Mouse (Mus musculus) embryo, embryonic 9.5 days (tissue): ENCODE measurements at regions not wholly inside any gene's neighbourhood (a gene's known extent, or its start where the extent isn't known, plus 50 kb on each side); places are given as distances from the start of the nearest gene placed in this dataset.

Source experiments
- DNase-seq: peaks from one replicate; pipeline ENCODE4 v3.0.0-alpha.2; 2017; ENCODE audit errors: extremely low spot score

- DNase-seq, result no peak
Observed at GRCm38 (mm10) chr13:59393231-59393938, 191.6 kb downstream of the Agtpbp1 start.

DNA sequence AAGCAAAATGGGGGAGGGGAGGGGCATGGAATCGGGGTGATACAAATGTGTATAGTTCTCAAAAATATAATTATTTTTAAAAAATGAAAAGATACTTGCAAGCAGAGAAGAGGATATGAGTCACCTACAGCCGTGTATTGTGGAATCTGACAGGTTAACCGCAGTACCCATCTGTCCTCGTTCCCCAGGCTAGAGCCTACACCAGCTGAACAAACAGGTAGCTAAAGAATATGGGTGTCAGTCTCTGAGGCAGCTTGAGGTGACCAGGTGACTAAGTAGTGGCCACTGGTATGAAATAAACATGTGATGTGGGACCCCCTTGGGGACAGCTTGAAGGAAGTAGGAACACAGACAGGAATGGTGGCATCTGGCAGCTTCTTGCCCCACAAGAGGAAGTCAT is 192.2 kb downstream of the Agtpbp1 start:
- DNase-seq, result no peak

DNA sequence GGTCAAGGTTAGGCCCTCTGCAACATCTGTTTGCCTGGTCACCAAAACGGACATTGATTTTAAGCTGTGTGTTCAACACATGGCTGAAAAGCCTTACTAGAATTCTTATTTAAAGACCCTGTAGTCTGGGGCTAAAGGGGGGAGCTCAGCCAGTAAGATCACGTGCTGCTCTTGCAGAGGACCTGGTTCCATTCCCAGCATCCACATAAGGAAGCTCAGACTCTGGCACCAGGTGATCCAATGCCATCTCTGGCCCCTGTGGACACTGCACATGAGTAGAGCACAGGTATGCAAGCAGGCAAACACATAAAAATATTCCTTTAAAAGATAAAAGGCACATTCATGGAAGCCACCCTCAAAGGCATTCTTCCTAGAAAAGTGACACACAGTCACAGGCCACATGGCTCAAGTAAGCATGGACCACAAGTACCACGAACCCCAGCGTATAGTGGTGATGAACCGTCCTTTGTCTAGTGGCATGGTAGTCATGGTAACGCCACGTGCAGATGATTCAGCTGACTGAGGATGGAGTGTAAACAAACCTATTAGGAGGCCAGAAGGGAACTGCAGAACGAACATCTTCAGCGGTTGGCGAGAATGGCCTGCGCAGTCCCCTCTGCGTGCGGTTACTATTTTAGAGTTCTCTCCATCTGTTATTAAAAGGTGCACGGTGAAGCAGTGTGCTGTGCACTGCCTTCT is 197.3 kb downstream of the Agtpbp1 start:
- no peak for DNase-seq

- DNase-seq, result no peak
Observed at GRCm38 (mm10) chr13:59386935-59387540, 198.0 kb downstream of the Agtpbp1 start.

DNA sequence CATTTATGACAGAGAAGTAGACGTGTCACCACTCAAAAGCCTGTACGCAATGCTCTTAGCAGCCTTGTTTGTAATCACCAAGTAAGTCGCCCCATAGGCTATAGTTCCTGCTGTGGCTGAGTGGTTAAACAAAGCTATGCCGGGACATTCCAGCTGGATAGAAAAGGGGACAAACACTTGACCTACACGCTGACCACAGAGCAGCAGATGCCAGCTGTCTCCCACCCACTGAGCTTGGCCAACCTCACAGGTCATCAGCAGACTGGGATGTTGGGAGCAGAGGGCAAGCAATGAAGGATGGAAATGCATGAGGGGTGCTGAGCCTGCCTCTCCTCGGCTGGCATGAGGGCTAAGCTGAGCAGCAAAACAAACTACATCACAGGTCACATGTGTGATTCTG is 199.2 kb downstream of the Agtpbp1 start:
- no peak for DNase-seq

DNA sequence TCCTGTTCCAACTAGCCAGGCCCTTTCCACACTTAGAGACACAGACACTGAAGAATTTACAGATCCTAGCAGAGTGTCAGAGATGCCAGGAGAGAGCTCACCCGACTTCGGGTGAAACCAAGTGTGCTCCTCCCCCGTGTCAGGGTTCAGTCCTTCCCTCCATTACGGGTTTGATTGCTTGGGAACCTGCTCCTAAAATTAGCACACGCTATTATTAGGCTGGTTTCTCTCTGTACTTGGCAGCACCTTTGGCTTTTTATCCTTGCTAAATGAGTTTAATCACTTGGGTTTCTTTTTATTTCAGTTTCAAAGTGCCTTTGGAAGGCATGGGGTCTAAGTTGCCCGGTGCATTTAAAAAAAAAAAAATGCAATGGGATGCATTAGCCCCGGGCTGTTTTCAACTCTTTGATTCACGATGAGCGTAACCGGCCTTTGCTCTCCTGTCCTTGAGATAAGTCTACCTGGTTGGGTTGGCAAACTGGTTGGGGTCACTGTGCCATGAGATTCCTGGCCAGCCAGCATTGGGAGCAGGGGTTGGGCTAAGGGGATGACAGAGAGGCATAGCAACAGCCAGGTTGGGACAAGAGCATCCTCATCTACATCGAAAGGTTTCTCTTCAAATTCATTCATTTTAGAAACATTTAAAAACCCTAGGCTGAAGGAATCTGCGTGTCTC is 214.7 kb downstream of the Agtpbp1 start:
- no peak for DNase-seq

GRCm38 (mm10) chr13:59368550-59369449 is 216.2 kb downstream of the Agtpbp1 start:
- no peak for DNase-seq

DNA sequence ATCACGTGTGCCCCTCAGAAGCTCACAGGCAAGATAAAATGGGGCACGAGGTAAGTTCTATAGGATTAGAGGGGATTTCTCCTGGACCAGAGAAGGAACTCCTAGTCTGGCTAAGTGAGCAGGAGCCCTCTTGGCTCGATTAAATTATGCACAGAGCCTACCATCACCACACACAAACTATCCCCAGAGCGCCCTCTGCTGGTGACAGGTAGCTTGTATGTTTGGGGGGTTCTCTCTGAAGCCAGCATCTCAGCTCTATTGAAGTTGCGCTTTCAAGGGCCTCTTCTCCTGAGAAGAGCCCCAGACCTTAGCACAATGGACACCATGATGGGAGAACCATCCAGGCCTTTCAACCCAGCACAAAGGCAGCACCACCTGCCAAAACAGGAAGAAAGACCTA is 219.6 kb downstream of the Agtpbp1 start:
- peak; percentile 71 for DNase-seq

- no peak for DNase-seq
Observed at GRCm38 (mm10) chr13:59363428-59363827, 221.6 kb downstream of the Agtpbp1 start.

DNA sequence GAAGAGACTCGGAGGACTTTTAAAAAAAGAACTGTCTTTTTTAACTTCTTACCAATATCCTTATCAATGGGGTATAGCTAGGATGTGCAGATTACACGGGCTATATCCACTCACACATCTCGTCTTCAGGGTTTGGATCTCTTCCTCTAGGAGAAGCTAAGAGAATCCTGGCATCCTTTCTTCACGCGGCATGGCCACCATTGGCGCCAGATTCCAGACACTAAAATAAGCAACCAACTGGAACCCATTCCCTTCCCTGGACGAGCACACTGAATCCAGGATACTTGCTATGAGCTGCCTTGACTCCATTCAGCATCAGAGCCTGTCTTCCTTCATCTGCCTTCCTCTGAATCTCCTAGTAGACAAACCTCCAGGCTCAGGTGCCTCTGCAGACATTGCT is 223.7 kb downstream of the Agtpbp1 start:
- no peak for DNase-seq

DNA sequence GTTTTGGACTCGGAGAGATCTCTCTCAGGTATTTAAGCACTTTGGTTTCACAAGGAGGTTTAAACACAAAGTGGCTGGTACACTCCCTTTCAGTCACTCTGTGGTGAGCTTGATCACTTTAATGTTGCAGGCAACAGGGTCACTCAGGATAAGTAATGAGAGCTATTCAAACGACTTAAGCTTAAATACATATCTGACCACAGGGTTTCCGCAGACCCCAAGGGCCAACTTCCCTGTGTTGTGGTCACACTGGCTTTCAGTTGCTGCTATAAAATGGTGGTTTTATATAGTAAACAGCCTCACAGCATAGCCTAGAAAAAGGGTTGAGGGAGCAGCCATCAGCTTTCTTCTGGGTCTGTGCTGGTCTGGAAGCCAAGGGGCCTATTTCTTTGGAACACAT is 225.0 kb downstream of the Agtpbp1 start:
- DNase-seq, result no peak

GRCm38 (mm10) chr13:59358421-59358820 is 226.6 kb downstream of the Agtpbp1 start:
- no peak for DNase-seq

GRCm38 (mm10) chr13:59351461-59351860 is 233.6 kb downstream of the Agtpbp1 start:
- DNase-seq, result peak; percentile 28

- no peak for DNase-seq
Observed at GRCm38 (mm10) chr13:59350613-59351150, 234.3 kb downstream of the Agtpbp1 start.

DNA sequence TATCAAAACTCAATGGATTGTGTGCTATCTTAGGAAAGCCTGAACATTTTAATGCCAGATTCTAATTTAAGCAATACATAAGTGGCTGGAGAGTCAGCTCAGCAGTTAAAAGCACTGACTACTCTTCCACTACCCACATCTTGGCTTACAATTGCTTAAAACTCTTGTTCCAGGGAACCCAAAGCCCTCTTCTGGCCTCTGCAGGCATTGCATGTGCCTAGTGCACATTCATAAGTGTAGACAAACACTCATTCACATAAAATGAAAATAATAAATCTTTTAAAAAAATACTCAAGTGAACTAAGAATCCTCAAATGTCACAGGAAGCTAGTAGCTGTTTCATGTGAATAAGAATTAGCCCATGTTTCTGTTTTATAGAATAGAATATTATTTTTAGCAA is 236.5 kb downstream of the Agtpbp1 start:
- no peak for DNase-seq

DNA sequence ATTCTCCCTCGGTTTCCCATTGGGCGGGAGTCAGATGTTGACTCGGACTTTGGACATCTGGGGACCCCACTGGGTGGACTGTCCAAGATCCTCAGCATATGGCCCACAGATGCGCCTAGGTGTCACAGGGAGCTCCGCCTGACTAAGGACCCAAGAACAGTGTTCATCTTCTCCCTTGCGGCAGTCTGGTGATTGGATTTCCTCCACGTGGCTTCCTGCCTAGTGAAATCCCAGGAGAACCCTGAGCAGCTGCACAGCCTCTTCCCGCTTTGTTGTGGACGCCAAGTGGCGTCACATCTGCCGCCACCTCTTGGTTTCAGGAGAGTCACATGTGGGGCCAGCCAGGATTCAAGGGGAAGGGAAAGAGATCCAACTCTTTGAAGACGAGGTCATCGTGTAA is 243.2 kb downstream of the Agtpbp1 start:
- DNase-seq, result no peak

DNA sequence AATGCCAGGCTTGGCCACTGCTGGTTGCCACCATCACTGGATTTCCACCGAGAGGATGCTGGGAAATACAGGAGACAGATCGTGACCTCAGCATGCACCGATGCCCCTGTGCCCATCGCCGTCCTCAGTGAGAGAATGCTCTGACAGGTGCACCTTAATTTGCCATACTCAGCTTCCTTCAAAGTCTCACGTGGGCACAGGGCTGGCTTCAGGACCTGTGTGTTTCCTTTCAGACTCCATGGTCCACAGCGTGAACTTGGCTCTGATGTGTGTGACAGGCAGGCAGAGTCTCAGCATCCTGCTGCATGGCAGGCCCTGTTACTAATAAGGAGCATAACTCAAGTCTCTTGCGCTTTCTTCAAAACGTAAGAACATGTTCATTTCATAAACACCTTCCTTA is 246.6 kb downstream of the Agtpbp1 start:
- DNase-seq, result no peak

- DNase-seq, result no peak
Observed at GRCm38 (mm10) chr13:59323933-59324332, 261.1 kb downstream of the Agtpbp1 start.

DNA sequence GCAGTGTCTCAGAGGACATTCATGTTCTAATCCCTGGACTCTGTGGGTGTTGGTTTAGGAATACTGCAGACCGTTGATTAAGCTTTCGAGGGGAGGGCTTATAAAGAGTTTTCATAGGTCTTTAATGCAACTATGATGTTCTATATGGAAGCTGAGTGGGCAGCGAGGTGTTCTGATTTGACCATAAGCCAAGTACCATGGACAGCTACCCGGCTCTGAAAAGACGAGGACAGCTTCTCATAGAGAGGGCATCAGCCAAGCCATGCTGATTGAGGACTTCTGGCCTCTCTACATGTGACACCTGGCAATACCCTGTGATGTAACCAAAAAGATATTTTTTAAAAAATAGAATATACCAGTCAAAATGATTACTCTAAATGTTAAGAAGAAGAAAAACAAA is 261.6 kb downstream of the Agtpbp1 start:
- peak; percentile 17 for DNase-seq

DNA sequence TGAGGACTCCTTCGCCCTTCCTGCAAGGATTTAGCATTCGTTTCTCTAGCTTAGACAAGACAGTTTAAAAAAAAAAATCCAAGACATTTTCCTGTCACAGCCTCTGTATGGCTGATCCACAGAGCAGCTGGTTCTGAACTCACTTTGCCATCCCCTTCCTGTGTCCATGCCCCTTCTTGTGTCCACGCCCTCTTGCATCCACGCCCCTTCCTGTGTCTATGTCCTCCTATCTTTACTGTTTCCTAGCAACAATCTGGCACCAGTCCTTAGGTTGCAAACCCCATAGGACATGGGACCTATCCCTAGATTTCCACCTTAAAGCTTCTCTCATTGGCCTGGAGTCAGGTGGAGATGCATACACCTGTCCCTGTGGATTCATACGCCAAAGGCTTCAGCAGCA is 264.8 kb downstream of the Agtpbp1 start:
- no peak for DNase-seq

DNA sequence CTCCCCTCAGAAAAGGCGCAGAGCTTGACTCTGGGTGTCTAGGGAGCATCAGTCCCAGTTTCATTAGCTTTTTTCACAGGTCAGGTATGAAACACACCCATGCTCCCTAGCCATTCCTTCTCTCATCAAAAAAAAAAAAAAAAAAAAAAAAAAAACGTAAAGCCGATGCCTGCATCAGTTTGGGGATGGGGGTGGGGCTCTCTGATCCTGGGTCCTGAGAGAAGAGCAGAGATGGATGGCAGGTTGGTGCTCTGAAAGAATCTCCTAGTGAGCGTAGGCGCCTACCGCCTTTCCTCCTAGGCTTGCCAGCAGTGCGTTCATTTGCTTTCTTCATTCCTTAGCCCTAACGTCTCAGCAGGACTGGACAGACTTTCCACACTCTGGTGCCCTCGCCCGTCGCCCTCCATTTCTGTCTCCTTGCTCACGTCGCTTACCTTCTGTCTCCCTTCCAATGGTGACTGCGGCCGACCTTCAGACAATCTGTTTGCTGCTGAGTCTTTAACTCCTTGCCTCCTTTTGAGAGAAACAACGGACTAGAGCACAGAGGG is 267.5 kb downstream of the Agtpbp1 start:
- no peak for DNase-seq
